8 mouse cellular contexts compared by ENCODE assay signal in genomic region chr11:120991791-120992190, GRCm38 (mm10). TPM values are rescaled to one million over a fixed set of nuclear protein-coding genes. Genes with fewer than 3 reads are reported as not detected.
A peak's percentile ranks its signal among the peaks of the same experiment; 100 is the strongest.
DNase-seq lines count a peak whose midpoint lies in the region; ATAC-seq lines count a peak whose summit lies in the region.

No protein-coding gene starts in this region.

- H3K27ac ChIP-seq in hindbrain, embryonic 16.5 days (ENCODE audit: low read depth, low read length): peak overlapping the region; percentile 95
- peak overlapping the region; percentile 98 for H3K27ac ChIP-seq in midbrain, embryonic 13.5 days

- H3K4me2 ChIP-seq in hindbrain, embryonic 16.5 days (ENCODE audit: low read length): peak overlapping the region; percentile 78
- H3K4me2 ChIP-seq in midbrain, embryonic 13.5 days (replicated peaks): peak overlapping the region; percentile 80

- H3K36me3 ChIP-seq in hindbrain, embryonic 16.5 days (ENCODE audit: control insufficient read depth, insufficient read depth, low read length): no peaks in the 10 kb centered on the region
- H3K36me3 ChIP-seq in midbrain, embryonic 13.5 days: 0 out of 2 replicates have a peak, but pooled peaks cover under 1% of the 10 kb centered on the region

- ATAC-seq in hindbrain, embryonic 16.5 days: peak; percentile 14; the same call in 1 of the 2 replicates
- peak; percentile 7; the same call in 1 of the 2 replicates for ATAC-seq in midbrain, embryonic 13.5 days

- H3K9me3 ChIP-seq in hindbrain, embryonic 16.5 days (ENCODE audit: control insufficient read depth, low read length): no peaks in the 10 kb centered on the region
- H3K9me3 ChIP-seq in midbrain, embryonic 13.5 days: no peaks in the 10 kb centered on the region

- WGBS in hindbrain, embryonic 16.5 days: 71% methylated on average over 3 of the region's 3 CpGs
- 82% methylated on average over 3 of the region's 3 CpGs for WGBS in midbrain, embryonic 13.5 days

- H3K4me1 ChIP-seq in hindbrain, embryonic 16.5 days (ENCODE audit: control insufficient read depth, insufficient read depth, low read depth, low read length): peaks cover 39% of the 10 kb centered on the region
- peaks cover 56% of the 10 kb centered on the region for H3K4me1 ChIP-seq in midbrain, embryonic 13.5 days (replicated peaks)

- peak overlapping the region; percentile 98 for H3K4me3 ChIP-seq in hindbrain, embryonic 16.5 days (ENCODE audit: low read length)
- H3K4me3 ChIP-seq in midbrain, embryonic 13.5 days (replicated peaks): peak overlapping the region; percentile 98

- H3K9ac ChIP-seq in hindbrain, embryonic 16.5 days (ENCODE audit: low read depth, low read length): peak overlapping the region; percentile 75
- H3K9ac ChIP-seq in midbrain, embryonic 13.5 days (replicated peaks): peak overlapping the region; percentile 100

- DNase-seq in cerebellum, adult 11-12 months: peak; percentile 53
- DNase-seq in cerebellum, postnatal 4 days (ENCODE audit: low spot score in 2 of 2): no peak
- DNase-seq in urinary bladder, postnatal 14 days (ENCODE audit: low spot score): peak; percentile 34
- DNase-seq in urinary bladder, adult 2 months (ENCODE audit: low spot score): no peak
- no peak for DNase-seq in right cerebral cortex, postnatal 36 days (ENCODE audit: low spot score in 2 of 2)
- DNase-seq in thymus, postnatal 14 days: no peak

- no peaks in the 10 kb centered on the region for H3K27me3 ChIP-seq in hindbrain, embryonic 16.5 days (replicated peaks; ENCODE audit: control insufficient read depth, insufficient read depth, low read length)
- no peaks in the 10 kb centered on the region for H3K27me3 ChIP-seq in midbrain, embryonic 13.5 days

RNA-seq across cellular contexts. Expression of gene Csnk1d, which starts 0.7 kb away (rescaled TPM):
- polyA plus RNA-seq in urinary bladder, adult 2 months (2012; rRNA removed): 106 and 110 TPM in 2 replicates
- 124 and 141 TPM in 2 replicates for polyA plus RNA-seq in hindbrain, embryonic 16.5 days (2015; fragmentation: Nextera tagmentation; extraction: Ambion mirVana)
- polyA plus RNA-seq in midbrain, embryonic 13.5 days (2015; fragmentation: Nextera tagmentation; extraction: Ambion mirVana): 152 and 161 TPM in 2 replicates

RNA-seq across cellular contexts. Expression of gene Slc16a3, which starts 43.5 kb away (rescaled TPM):
- polyA plus RNA-seq in urinary bladder, adult 2 months (2012; rRNA removed): 16.5 and 17.3 TPM in 2 replicates
- polyA plus RNA-seq in hindbrain, embryonic 16.5 days (2015; fragmentation: Nextera tagmentation; extraction: Ambion mirVana): 11.5 and 15.2 TPM in 2 replicates
- 10.1 and 14.0 TPM in 2 replicates for polyA plus RNA-seq in midbrain, embryonic 13.5 days (2015; fragmentation: Nextera tagmentation; extraction: Ambion mirVana)

RNA-seq across cellular contexts. Expression of gene Cd7, which starts 47.4 kb away (rescaled TPM):
- 1.1 and 1.6 TPM in 2 replicates for polyA plus RNA-seq in urinary bladder, adult 2 months (2012; rRNA removed)
- 0.29 TPM in 1 of 2 replicates, not detected in the other for polyA plus RNA-seq in hindbrain, embryonic 16.5 days (2015; fragmentation: Nextera tagmentation; extraction: Ambion mirVana)
- polyA plus RNA-seq in midbrain, embryonic 13.5 days (2015; fragmentation: Nextera tagmentation; extraction: Ambion mirVana): 0.50 TPM in 1 of 2 replicates, not detected in the other

RNA-seq across cellular contexts. Expression of gene Ccdc57, which starts 59.1 kb away (rescaled TPM):
- 3.8 and 4.1 TPM in 2 replicates for polyA plus RNA-seq in urinary bladder, adult 2 months (2012; rRNA removed)
- 6.3 and 6.7 TPM in 2 replicates for polyA plus RNA-seq in hindbrain, embryonic 16.5 days (2015; fragmentation: Nextera tagmentation; extraction: Ambion mirVana)
- polyA plus RNA-seq in midbrain, embryonic 13.5 days (2015; fragmentation: Nextera tagmentation; extraction: Ambion mirVana): 5.2 and 6.1 TPM in 2 replicates

Comparison
In these comparisons a context has a peak if more than half of its experiments do, and no peak if none do; other contexts are left out.
1. DNase-seq: peak in cerebellum, adult 11-12 months (single experiment) and urinary bladder, postnatal 14 days (single experiment); none in cerebellum, postnatal 4 days (0 of 2), urinary bladder, adult 2 months (single experiment), right cerebral cortex, postnatal 36 days (0 of 2) and thymus, postnatal 14 days (single experiment).